Mouse (Mus musculus) adrenal gland, adult 8-10 months (tissue): ENCODE data around the gene Npnt. TPM values are rescaled to one million over a fixed set of nuclear protein-coding genes. Genes with fewer than 3 reads are reported as not detected.

Source experiments
- DNase-seq: peaks from one replicate; pipeline ENCODE4 v3.0.0; 2022
- total RNA-seq, 4 experiments: library from RNA; stranded (reverse); gene quantifications; 2 replicates each; pipeline ENCODE4 v1.2.4; 2022

Npnt gene
- total RNA-seq, 4 experiments from 2014 or later = 9.5 to 15.7 (median 11.9) TPM

DNA sequence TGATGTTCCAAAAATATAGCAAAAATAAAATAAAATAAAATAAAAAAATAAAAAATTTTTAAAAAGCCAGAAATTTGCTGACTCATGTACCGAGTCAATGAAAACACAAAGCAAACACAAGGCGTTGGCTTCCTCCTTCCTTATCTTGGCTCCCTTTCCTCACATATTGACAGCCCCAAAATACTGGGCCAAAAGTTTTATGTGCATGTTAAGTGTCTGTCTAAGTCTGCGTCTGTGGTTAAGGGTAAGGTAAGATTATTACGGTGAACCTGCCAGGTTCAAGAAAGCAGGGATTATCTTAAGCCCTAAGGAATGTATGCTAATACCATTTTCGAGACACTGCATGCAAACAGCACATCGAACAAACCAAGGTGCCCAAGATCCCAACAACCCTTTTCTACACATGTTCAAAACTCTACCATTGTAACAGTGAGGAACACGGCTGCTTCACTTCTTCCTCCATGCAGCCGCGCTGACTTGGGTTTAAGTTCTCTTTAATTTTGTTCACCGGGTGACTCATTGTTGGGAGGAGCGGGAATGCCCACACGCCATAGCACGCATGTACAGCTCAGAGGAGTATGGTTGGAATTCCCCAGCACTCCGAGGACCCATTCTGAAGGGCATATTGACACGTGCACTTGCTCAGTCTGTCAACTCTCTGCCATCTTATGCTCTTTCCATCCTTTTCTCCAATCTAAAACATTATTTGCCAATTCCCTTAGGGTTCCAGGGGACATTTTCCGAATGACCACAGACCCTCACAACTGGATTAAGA, 62.8 kb downstream of the Npnt start:
- DNase-seq = no peak

GRCm38 (mm10) chr3:132886419-132887050, 63.6 kb downstream of the Npnt start:
- no peak for DNase-seq

GRCm38 (mm10) chr3:132884459-132884858, 65.6 kb downstream of the Npnt start:
- no peak for DNase-seq

- DNase-seq = no peak
Observed at GRCm38 (mm10) chr3:132883256-132883655, 66.8 kb downstream of the Npnt start.

GRCm38 (mm10) chr3:132880826-132881225, 69.3 kb downstream of the Npnt start:
- no peak for DNase-seq

- DNase-seq = no peak
Observed at GRCm38 (mm10) chr3:132880361-132880760, 69.7 kb downstream of the Npnt start.

DNA sequence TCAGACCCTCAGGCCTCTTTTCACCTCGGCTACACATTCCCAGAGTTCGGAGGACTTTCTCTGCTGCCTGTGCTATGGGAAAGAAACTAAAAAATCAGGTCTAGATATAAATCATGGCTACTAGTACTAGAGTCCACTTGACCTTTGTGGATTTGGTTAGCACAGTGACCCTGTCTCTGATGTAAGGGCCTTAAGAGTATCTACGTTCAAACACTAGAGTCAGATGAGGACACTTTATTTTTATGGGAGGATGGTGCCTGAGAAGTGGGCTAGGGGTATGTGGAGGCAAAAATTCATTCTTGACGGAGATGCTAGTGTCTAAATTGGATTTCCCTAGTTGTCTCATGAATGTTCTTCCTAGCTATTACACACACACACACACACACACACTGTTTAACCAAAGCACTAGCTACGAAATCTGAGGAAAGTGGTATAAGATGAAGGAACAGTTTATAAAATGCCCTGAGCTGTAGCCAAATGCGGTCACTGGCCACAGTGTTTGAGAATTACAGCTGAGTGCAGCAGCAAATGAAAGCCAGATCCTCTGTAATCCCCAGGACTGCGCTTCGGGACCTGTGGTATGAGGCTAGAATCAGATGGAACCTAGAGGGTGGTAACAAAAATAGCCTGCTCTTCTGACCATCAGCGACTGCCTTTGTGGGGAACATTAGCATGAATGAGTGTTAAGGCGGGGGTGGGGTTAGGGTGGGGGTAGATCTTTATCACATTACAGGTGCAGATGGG, 73.0 kb downstream of the Npnt start:
- no peak for DNase-seq

- no peak for DNase-seq
Observed at GRCm38 (mm10) chr3:132876011-132876708, 73.9 kb downstream of the Npnt start.

DNA sequence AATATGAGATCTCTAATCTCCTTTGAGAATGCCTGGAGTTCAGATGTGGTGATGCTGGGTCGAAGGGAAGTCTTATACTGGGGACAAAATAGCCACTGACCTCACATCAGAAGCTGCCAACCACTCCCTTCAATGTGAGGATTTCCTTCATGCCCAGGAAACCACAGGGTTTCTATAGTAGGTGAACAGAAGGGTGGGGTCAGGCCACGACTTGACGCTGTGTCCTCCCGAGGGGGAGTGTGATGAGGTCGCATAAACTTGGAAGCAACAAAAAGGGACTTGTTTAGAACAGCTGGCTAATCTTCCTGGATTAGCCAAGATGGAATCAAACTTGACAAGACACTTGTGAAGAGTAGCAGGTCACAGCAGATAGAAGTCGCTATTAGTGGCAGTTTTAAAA, 76.8 kb downstream of the Npnt start:
- no peak for DNase-seq

DNA sequence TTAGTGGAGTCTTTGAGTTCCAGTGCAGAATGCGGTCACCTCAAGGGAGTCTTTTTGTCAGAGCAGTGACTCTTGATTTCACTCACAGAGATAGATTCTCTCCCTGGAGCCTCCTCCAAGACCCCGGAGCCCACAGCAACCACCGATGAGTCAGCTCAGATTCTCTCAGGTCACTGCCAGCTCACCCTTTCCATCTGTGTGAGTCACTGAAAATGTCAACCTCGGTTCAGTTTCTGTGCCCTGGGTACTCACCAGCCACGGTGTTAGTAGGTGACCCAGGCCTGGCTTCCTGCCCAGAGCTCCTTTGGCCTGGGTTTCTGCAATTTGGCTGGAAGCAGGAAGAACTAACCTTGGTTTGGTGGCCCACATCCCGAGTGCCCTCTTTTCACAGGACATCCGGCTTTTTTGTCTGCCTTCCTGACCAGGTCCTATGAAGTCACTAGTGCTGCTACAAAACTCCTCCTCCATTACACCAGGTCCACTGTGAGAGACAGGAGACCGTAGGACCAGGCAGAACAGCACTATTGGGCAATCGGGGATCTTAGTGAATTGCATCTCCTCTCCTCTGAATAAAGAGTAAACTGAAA, 78.7 kb downstream of the Npnt start:
- DNase-seq = peak; percentile 93

DNA sequence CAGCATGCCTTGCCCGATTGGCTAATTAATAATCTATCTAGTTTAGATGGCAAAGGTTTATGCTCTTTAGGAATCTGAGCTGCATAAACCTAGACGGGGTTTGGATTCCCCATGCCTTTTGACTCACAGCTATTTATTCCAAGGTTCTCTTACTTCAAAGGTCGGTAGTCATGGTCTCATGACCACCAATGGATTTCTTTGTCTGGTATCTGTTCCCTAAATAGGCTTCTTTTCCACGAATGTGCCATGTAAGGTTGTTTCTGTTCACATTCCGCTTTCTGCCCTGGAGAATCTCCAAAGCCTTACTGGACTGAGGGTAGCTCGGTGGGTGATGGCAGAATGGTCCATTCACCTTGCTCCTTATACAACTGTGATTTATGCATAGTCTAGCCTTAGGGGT, 80.0 kb downstream of the Npnt start:
- DNase-seq = no peak

DNA sequence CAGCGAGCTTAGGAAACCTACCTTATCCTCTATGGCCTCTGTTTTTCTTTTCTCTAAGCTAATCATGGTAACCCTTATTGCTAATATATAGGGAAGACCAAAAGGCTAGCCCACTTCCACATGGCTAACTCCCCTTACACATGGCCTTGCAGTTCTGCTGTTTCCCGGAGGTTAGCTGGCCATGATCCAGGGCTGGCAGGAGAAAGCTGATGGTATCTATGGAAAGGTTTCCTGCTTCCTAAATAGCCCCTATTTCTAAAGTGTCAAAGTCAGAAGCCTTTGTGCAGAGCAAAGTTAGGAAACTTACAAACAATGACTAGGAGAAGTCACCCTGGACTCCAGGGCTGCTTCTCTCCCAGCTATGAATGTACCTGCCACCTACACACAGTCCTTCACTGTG, 81.3 kb downstream of the Npnt start:
- DNase-seq = no peak

GRCm38 (mm10) chr3:132866984-132867383, 83.1 kb downstream of the Npnt start:
- no peak for DNase-seq

DNA sequence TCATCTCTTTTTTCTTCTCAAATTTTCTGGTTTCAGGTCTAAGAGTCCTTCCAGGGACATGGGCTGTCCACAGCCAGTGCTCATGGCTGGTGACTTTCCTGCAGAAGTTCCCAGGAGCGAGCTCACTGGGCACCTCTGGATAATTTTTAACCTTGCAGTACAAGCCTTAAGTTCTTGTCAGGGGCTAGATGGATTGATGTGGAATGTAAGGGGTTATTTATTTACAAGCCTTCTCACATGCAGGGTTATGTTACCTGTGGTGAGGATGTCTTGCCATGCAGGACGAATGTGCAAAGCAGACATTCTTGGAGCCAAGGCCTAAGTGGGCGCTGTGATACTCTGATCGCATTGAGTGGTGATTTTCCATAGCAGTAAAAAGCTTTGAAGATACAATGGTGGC, 84.5 kb downstream of the Npnt start:
- no peak for DNase-seq

- no peak for DNase-seq
Observed at GRCm38 (mm10) chr3:132864986-132865385, 85.1 kb downstream of the Npnt start.

- no peak for DNase-seq
Observed at GRCm38 (mm10) chr3:132864329-132864919, 85.7 kb downstream of the Npnt start.

- DNase-seq = no peak
Observed at GRCm38 (mm10) chr3:132863843-132864242, 86.2 kb downstream of the Npnt start.

GRCm38 (mm10) chr3:132860796-132861195, 89.3 kb downstream of the Npnt start:
- no peak for DNase-seq

DNA sequence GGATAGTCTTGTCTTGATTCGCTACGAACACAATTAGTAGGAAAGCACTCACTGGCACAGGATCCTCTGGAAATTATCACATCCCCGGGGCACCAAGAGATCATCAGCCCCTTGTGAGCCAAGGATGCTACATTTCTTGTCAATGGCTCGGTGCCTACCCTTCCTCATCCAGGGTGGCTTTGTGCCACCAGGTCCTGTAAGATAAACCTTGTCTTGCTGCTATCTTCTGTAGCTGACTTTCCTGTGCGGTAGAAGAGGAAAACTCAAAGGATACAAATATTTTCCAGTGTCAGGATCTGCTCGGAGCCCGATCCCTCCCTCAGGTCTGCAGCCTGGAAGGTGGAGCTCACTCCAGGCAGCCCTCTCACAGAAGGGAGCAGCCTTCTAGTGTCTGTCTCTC, 90.5 kb downstream of the Npnt start:
- no peak for DNase-seq

DNA sequence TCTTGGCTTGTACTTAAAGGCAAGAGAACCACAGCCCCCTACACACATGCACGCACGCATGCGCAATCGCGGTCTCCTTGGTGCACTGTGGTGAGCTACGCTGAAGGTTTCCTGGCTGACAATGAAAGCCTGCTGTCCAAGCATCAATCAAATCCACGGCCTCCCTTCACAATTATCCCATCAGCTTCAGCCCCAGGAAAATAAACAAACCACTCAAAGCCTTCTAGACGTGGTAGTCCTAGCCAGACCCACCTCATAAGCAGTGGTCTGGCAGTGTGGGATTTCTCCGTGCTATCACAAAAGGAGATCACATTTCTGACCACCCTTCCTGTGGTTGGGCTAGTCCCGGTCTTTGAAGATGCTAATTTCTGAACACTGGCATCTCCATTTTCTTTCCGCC, 91.2 kb downstream of the Npnt start:
- no peak for DNase-seq

GRCm38 (mm10) chr3:132856651-132857050, 93.4 kb downstream of the Npnt start:
- DNase-seq = no peak
